Mouse (Mus musculus): ENCODE measurements around the gene Khdc1b.
"Not testable (repeated sequence)": the region's sequence is repeated elsewhere in the genome, so short reads cannot be mapped to it uniquely, and the experiment has no call there.

Khdc1b gene

DNA sequence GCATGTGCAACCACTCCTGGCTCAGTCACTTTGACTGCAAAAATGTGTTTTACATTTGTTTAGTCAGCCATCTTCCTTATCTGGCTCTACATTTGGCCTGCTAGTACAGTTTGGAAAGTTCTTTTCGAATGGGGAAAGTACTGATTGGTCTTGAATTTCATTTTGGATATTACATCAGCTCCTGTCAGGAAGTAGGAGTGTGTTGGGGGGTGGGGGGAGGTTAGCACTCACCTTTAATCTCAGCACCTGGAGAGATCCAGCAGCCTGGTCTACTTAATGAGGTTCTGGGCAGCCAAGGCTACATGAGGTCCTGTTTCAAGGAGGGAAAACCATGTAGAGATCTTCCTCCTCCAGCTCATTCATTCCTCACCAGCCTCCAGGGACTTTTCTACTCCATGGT, at the start of gene Khdc1b:
Khdc1b (plus strand) TSS at position 301 of the 400 bp plus-strand sequence.
- DNase-seq: no peak

DNA sequence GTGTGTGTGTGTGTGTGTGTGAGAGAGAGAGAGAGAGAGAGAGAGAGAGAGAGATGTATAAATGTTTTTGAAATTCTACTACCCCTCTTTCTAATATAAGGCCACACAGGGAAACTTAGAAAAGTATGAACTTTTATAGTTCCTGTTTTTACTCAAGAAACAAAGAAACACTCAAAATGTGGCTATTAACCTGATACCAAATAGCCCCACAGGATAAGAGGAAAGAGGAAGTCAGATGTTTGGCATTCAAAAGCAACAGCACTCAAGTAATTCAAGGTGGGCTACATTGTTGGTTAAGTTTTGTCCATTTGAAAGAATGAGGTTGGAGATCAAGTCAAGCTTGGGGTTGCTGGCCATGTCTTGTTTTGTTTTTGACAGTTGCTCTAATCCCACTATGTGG, 47.5 kb upstream of the Khdc1b start:
- DNase-seq: no peak

DNA sequence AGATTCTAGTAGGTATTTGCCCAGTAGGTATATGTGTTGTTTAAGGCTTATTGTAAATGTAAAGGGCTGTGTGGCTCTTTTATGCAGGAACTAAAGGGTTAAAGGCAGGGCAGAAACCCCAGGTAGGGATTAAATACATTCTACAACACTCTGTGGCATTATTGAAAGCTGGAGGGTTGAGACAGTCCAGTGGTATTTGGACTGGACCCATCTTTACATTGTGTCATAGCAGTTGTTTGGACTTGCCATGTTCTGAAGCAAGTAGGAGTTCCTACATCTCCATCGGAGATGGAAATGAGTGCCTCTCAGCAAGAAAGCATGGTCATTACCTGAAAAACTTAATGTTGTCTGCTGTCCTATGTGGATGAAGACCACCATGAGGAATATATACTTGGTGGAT, 42.6 kb upstream of the Khdc1b start:
- DNase-seq: no peak

DNA sequence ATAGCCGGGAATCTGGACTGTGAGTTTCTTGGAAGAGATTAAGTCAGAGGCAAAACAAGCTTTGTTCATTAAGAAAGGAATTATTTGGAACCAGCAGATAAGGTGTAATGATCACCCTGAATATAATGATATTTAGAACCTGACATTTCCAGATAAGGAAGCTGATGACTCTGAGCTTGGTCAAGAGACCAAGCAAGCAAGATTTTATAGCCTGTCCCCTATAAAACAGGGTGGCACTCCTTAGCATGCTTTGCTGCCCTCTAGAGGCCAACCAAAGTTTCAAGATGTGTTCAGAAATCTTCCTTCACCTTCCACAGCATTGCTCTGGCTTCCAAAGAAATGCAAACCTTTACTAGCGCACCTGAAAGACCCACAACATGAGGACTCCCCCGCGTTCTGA, 39.1 kb upstream of the Khdc1b start:
- peak; percentile 41 for DNase-seq

- DNase-seq: not testable (repeated sequence)
Measured at GRCm38 (mm10) chr1:21344752-21345151, 38.6 kb upstream of the Khdc1b start.

DNA sequence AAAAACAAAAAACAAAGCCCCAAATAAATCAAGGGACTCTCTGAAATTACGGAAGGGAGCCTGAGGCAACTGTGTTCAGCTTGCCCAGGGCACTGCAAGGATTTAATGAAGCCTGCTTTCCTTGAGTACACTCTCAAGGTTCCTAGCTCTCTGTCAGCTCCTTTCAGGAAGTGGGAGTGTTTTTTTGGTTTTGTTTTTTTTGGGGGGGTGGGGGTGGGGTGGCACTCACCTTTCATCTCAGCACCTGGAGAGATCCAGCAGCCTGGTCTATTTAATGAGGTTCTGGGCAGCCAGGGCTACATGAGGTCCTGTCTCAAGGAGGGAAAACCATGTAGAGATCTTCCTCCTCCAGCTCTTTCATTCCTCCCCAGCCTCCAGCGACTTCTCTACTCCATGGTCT, 34.0 kb upstream of the Khdc1b start, which contains the start of gene Khdc1a:
Khdc1a (plus strand) TSS at position 301 of the 400 bp plus-strand sequence.
- no peak for DNase-seq

GRCm38 (mm10) chr1:21368031-21368430, 15.3 kb upstream of the Khdc1b start, which contains the start of gene Khdc1c:
Khdc1c (plus strand) TSS chr1:21368331.
- not testable (repeated sequence) for DNase-seq

DNA sequence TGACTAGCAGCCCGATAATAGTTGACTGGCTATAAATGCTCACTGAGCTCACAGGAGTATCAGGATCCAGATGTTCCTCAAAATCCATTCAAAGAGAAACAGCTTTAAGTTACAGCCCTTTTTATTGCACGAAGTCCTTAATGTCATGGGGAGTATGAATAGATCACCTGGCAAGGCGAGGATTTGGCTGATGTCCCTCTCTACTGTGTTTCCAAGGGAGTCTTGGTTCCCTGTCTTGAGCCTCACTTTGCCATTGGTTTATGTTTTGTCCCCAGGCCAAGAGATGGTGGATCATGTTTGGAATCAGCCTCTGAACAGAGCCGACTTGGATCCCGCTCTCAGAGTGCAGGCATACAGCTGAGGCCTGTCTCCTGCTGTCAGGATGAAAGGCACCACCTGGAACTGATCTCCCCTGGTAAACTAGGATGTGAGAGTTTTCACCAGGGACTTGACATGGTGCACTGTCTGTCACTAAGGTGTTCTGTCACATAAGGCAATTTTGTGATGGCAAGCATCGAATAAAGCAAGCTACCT, 7.8 kb downstream of the Khdc1b start:
- DNase-seq: no peak

DNA sequence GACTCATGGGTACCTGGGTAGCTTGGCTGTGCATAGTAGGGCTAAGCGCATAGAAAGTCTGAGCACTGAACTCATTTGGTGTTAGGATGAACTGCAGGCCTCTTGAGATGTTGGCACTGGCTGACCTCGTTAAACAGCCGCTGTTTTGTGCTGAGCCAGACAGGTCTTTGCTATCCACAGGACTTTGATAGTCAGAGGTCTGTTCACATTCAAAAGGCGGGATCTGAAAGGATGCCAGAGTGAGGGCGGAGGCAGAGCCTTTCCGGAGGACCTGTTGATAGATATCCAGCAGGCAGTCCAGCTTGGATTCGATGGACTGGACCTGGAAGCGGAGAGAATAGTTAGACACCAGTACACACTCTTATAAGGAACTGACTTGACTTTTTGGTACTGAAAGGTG, 19.4 kb downstream of the Khdc1b start:
- no peak for DNase-seq

- no peak for DNase-seq
Measured at GRCm38 (mm10) chr1:21407266-21407665, 23.9 kb downstream of the Khdc1b start.

- no peak for DNase-seq
Measured at GRCm38 (mm10) chr1:21411331-21412196, 28.2 kb downstream of the Khdc1b start.

GRCm38 (mm10) chr1:21412197-21412555, 28.8 kb downstream of the Khdc1b start:
- no peak for DNase-seq

DNA sequence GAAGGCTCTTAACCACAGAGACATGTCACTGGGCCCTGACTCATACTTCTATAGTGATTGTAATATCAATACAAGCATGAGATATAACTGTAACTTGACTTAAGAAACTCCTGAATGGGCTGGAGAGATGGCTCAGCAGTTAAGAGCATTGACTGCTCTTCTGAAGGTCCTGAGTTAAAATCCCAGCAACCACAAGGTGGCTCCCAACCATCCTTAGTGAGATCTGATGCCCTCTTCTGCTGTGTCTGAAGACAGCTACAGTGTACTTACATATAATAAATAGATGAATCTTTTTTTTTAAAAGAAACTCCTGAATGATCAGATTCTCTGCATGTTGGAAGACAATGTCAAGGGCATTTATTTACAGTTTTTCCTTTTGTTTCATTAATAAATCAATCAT, 36.0 kb downstream of the Khdc1b start:
- no peak for DNase-seq

GRCm38 (mm10) chr1:21425654-21426053, 42.3 kb downstream of the Khdc1b start:
- DNase-seq: no peak

DNA sequence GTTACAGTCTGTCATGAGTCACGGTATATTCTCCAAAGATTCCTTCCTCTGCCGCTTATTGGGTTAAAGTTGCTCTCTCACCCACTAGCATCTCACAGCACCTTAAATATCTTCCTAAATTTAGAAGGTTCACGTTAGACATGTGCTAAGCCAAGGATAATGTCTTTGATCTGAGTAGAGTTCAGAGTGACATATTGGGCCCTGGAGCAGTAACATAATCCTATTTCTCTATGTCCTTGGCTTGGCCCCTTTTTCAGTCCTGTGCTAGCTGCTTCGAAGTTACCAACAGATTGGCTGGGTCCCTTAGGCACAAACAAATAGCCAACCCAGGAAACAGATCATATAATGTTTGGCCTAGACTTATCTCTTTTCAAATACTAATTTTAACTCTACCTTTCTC, 44.7 kb downstream of the Khdc1b start:
- no peak for DNase-seq

- no peak for DNase-seq
Measured at GRCm38 (mm10) chr1:21431666-21432065, 48.3 kb downstream of the Khdc1b start.

DNA sequence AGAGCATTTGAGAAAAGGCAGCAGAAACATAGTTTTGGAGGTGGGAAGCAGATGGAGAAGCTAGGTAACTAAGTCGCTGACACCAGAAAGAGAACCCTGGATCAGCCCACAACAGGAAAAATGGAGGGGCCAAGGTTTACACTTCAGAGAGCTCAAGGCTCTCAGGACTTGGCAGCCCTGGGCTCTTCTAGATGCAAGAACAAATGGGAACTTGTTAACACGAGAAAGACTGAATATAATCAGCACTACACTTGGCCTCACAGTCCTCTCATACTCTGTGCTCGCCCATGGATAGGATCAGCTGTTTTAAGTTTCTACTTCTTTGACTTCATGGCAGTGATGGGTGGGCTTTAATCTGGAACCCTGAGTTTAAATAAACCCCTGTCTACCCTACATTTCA, 51.5 kb downstream of the Khdc1b start:
- DNase-seq: no peak

Data from liver (tissue).